Mouse (Mus musculus) embryo, embryonic 11.5 days (tissue): Measurements from ENCODE around the gene Gm9970.

Source experiments
- DNase-seq: peaks from one replicate; pipeline ENCODE4 v3.0.0-alpha.2; 2012; ENCODE audit warnings: low read depth, low spot score

Gene Gm9970

GRCm38 (mm10) chr5:31195671-31196070, 45.4 kb downstream of the Gm9970 start:
- no peak for DNase-seq

- no peak for DNase-seq
These were observed 46.2 kb downstream of the Gm9970 start for GRCm38 (mm10) chr5:31194486-31195485.

- DNase-seq = no peak
These were observed 47.3 kb downstream of the Gm9970 start for GRCm38 (mm10) chr5:31193631-31194281.

DNA sequence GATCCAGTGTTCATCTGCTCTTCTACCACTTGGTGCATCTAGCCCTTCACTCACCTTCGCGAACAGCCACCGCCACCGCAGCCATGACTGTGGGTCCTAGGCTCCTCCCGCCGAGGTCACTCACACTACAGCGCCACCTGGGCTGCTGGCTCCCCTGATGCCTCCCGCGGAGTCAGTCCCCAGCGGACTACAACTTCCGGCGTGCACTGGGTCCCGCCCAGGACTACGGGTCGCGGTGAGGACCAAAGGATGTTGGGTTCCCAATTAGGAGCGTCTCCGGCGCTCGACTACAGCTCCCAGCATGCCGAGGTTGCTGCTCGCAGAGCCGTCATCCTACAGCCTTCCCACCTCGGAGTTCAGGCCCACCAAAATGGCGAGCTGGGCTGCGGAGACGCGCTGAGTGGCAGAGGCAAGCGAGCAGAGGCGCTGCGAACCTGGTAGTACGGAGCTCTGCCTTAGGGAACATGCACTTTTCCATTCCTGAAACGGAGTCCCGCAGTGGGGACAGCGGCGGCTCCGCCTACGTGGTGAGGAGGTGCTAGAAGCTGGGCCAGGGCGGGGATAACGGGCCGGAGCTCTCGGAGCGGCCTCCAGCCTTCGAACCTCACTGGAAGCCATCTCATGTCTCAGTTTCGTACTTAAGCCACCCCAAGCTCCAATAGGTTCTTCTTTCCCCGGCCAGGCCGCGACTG, 47.9 kb downstream of the Gm9970 start, which contains the start of the genes Snx17 and Eif2b4:
TSS of gene Snx17 (plus strand) at position 289 of the 692 bp plus-strand sequence.
TSS of gene Eif2b4 (minus strand) at position 492 of the 692 bp plus-strand sequence.
- DNase-seq = peak; percentile 96

DNA sequence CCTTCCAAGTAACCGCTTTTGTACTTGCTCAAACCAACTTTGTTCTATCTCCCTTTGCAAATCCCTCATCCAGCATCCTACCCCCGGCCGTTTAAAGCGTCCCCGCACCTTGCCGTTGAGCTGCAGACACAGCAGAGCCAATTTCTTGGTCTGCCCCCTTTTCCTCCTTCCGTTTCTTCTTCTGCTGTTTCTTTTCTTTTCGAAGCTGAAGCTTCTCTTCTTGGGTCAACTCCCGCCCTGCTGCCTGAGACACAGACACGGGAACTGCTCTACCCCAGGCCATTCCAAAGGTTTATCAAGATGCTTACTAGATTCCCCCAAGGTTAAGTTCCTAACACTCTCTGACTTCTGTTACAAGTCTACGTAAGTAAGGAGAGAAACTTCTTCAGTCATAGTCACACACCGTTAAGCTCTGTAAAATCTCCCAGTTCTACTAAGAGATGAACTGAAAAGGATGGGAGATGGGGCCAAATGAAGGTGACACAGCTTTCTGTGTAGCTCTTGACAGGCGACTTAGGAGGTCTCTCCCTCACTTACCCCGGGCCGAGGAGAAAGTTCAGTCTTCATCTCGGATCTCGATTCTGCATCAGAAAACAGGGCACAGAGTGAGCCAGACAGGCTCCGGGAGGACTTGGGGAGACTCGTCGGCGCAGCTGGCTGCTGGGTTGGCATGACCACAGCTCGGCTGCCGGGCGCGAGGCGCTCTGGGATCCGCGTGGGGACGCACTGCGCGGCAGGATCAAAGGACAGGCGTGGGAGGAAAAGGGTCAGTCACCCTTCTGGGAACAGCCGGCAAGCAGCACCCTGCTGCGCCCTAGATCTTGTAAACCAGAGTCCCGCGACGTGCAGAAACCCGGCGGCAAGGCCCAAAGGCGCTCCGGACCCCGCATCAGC, 48.7 kb downstream of the Gm9970 start:
- peak; percentile 46 for DNase-seq
